9 mouse cellular contexts compared by ENCODE assay signal in genomic region chr14:17173218-17173617, GRCm38 (mm10).
DNase-seq lines count a peak whose midpoint lies in the region; ATAC-seq and TF ChIP-seq lines count a peak whose summit lies in the region.
"Had no signal": no experiment of that assay in that cellular context is flagged by ENCODE, and none has a peak within 500 bp of the region (broad histone marks: within the 10 kb centered on the region; RNA-seq: fewer than 3 reads in every experiment).

No protein-coding gene starts in this region.

- H3K27me3 ChIP-seq in heart, postnatal 0 days (ENCODE audit: control insufficient read depth, insufficient read depth, low read length), result peaks cover 14% of the 10 kb centered on the region
- H3K27me3 ChIP-seq in forebrain, embryonic 13.5 days, result peaks cover 27% of the 10 kb centered on the region
- peaks cover 19% of the 10 kb centered on the region for H3K27me3 ChIP-seq in limb, embryonic 15.5 days
- H3K27me3 ChIP-seq in midbrain, embryonic 16.5 days (ENCODE audit: control insufficient read depth, insufficient read depth, low read depth, low read length), result no peaks in the 10 kb centered on the region; the same call in 1 of the 2 replicates

- no peaks in the 10 kb centered on the region for H3K9me3 ChIP-seq in heart, postnatal 0 days (replicated peaks; ENCODE audit: control insufficient read depth, low read length)
- H3K9me3 ChIP-seq in forebrain, embryonic 13.5 days (replicated peaks), result no peaks in the 10 kb centered on the region
- no peaks in the 10 kb centered on the region for H3K9me3 ChIP-seq in limb, embryonic 15.5 days
- H3K9me3 ChIP-seq in midbrain, embryonic 16.5 days (replicated peaks; ENCODE audit: control insufficient read depth, low read length, poor library complexity, severe bottlenecking), result no peaks in the 10 kb centered on the region

- WGBS in heart, postnatal 0 days, result 36% methylated on average over 7 of the region's 7 CpGs
- 43% methylated on average over 7 of the region's 7 CpGs for WGBS in forebrain, embryonic 13.5 days
- 4% methylated on average over 7 of the region's 7 CpGs for WGBS in limb, embryonic 15.5 days
- 37% methylated on average over 7 of the region's 7 CpGs for WGBS in midbrain, embryonic 16.5 days

- no peak overlapping the region for H3K9ac ChIP-seq in heart, postnatal 0 days (replicated peaks; ENCODE audit: low read depth, low read length)
- H3K9ac ChIP-seq in forebrain, embryonic 13.5 days, result no peak overlapping the region
- H3K9ac ChIP-seq in limb, embryonic 15.5 days, result no peak overlapping the region
- H3K9ac ChIP-seq in midbrain, embryonic 16.5 days (ENCODE audit: low read depth, low read length), result peak overlapping the region; percentile 69
- H3K9ac ChIP-seq: liver, embryonic 14.5 days had no signal

- no peak for TF ChIP-seq EP300 in heart, postnatal 0 days (IDR thresholded peaks at IDR 0.05; ENCODE audit: low read depth)

- H3K4me2 ChIP-seq in heart, postnatal 0 days (ENCODE audit: low read depth, low read length), result peak overlapping the region; percentile 73
- peak overlapping the region; percentile 75 for H3K4me2 ChIP-seq in forebrain, embryonic 13.5 days
- peak overlapping the region; percentile 93 for H3K4me2 ChIP-seq in limb, embryonic 15.5 days
- H3K4me2 ChIP-seq in midbrain, embryonic 16.5 days (ENCODE audit: low read length), result peak overlapping the region; percentile 81

- no peak for TF ChIP-seq CTCF in heart, postnatal 0 days (IDR thresholded peaks at IDR 0.05; ENCODE audit: low read depth)

- no peak for DNase-seq in heart, postnatal 0 days (ENCODE audit: low spot score)
- DNase-seq in heart, adult 11 months, result no peak
- DNase-seq in spleen, adult 12 weeks (ENCODE audit: low spot score), result no peak
- DNase-seq in gastrocnemius, postnatal 4 days (ENCODE audit: low spot score in 2 of 2), result no peak
- DNase-seq in left cerebral cortex, adult 18-20 months (ENCODE audit: low spot score in 2 of 2), result no peak

- no peak overlapping the region for H3K27ac ChIP-seq in heart, postnatal 0 days (ENCODE audit: low read depth)
- no peak overlapping the region for H3K27ac ChIP-seq in forebrain, embryonic 13.5 days
- H3K27ac ChIP-seq in limb, embryonic 15.5 days, result no peak overlapping the region
- no peak overlapping the region for H3K27ac ChIP-seq in midbrain, embryonic 16.5 days (ENCODE audit: low read length)
- H3K27ac ChIP-seq: liver, embryonic 14.5 days had no signal

- ATAC-seq in heart, postnatal 0 days (ENCODE audit: insufficient read depth, low read depth), result 0 out of 2 replicates have a peak, but pooled peaks have one; percentile 8
- no peak for ATAC-seq in forebrain, embryonic 13.5 days
- ATAC-seq in limb, embryonic 15.5 days (ENCODE audit: insufficient number of reproducible peaks, low FRiP score, low TSS enrichment, low read depth), result no peak
- no peak for ATAC-seq in midbrain, embryonic 16.5 days

- no peaks in the 10 kb centered on the region for H3K36me3 ChIP-seq in heart, postnatal 0 days (replicated peaks; ENCODE audit: control insufficient read depth, insufficient read depth, low read length)
- H3K36me3 ChIP-seq in forebrain, embryonic 13.5 days (ENCODE audit: poor library complexity, severe bottlenecking), result no peaks in the 10 kb centered on the region
- no peaks in the 10 kb centered on the region for H3K36me3 ChIP-seq in limb, embryonic 15.5 days
- no peaks in the 10 kb centered on the region for H3K36me3 ChIP-seq in midbrain, embryonic 16.5 days (ENCODE audit: control insufficient read depth, insufficient read depth, low read length)

- H3K4me1 ChIP-seq in heart, postnatal 0 days (ENCODE audit: control insufficient read depth, insufficient read depth), result no peaks in the 10 kb centered on the region
- H3K4me1 ChIP-seq in forebrain, embryonic 13.5 days, result peaks cover 14% of the 10 kb centered on the region
- H3K4me1 ChIP-seq in limb, embryonic 15.5 days, result peaks cover 11% of the 10 kb centered on the region
- H3K4me1 ChIP-seq in midbrain, embryonic 16.5 days (ENCODE audit: control insufficient read depth, insufficient read depth, low read length), result peaks cover 7% of the 10 kb centered on the region; the same call in 1 of the 2 replicates

- peak overlapping the region; percentile 47 for H3K4me3 ChIP-seq in heart, postnatal 0 days (ENCODE audit: low read depth, low read length)
- H3K4me3 ChIP-seq in forebrain, embryonic 13.5 days, result peak overlapping the region; percentile 45
- peak overlapping the region; percentile 48 for H3K4me3 ChIP-seq in limb, embryonic 15.5 days
- peak overlapping the region; percentile 50 for H3K4me3 ChIP-seq in midbrain, embryonic 16.5 days (ENCODE audit: low read depth, low read length)
